Comparison of ENCODE assay signal across 16 mouse cellular contexts in genomic region chr3:145147483-145147882, GRCm38 (mm10). TPM values are rescaled to one million over a fixed set of nuclear protein-coding genes. Genes with fewer than 3 reads are reported as not detected.
A peak's percentile ranks its signal among the peaks of the same experiment; 100 is the strongest.
DNase-seq lines count a peak whose midpoint lies in the region; ATAC-seq and TF ChIP-seq lines count a peak whose summit lies in the region.
"Had no signal": no experiment of that assay in that cellular context is flagged by ENCODE, and none has a peak within 500 bp of the region (broad histone marks: within the 10 kb centered on the region; RNA-seq: fewer than 3 reads in every experiment).

No protein-coding gene starts in this region.

- no peaks in the 10 kb centered on the region for H3K4me1 ChIP-seq in kidney, postnatal 0 days (replicated peaks; ENCODE audit: insufficient read depth, low read length)
- H3K4me1 ChIP-seq in forebrain, embryonic 11.5 days (replicated peaks; ENCODE audit: control insufficient read depth, insufficient read depth, low read length): no peaks in the 10 kb centered on the region
- H3K4me1 ChIP-seq: hindbrain, embryonic 13.5 days; kidney, embryonic 15.5 days had no signal

- no peak overlapping the region for H3K9ac ChIP-seq in kidney, postnatal 0 days (ENCODE audit: low read depth, low read length)
- H3K9ac ChIP-seq in forebrain, embryonic 11.5 days (ENCODE audit: low read length): no peak overlapping the region
- H3K9ac ChIP-seq: hindbrain, embryonic 13.5 days; kidney, embryonic 15.5 days had no signal

- H3K9me3 ChIP-seq in kidney, postnatal 0 days (replicated peaks; ENCODE audit: low read length): no peaks in the 10 kb centered on the region
- no peaks in the 10 kb centered on the region for H3K9me3 ChIP-seq in forebrain, embryonic 11.5 days (ENCODE audit: control insufficient read depth, low read length)
- H3K9me3 ChIP-seq: hindbrain, embryonic 13.5 days; kidney, embryonic 15.5 days had no signal

- H3K4me3 ChIP-seq in kidney, postnatal 0 days (replicated peaks; ENCODE audit: low read depth, low read length): no peak overlapping the region
- H3K4me3 ChIP-seq in forebrain, embryonic 11.5 days (ENCODE audit: low read depth, low read length): no peak overlapping the region
- H3K4me3 ChIP-seq: erythroblast, embryonic 14.5 days; hindbrain, embryonic 13.5 days; kidney, embryonic 15.5 days had no signal

- peak; percentile 64 for TF ChIP-seq CTCF in kidney, postnatal 0 days (IDR thresholded peaks at IDR 0.05; ENCODE audit: low read depth)

- WGBS in kidney, postnatal 0 days: 85% methylated on average over 2 of the region's 2 CpGs
- 85% methylated on average over 2 of the region's 2 CpGs for WGBS in forebrain, embryonic 11.5 days

- peak; percentile 9 to 16 for DNase-seq in cerebellum, postnatal 10 days
- no peak for DNase-seq in cerebellum, postnatal 36 days
- DNase-seq in kidney, postnatal 0 days (ENCODE audit: low spot score): peak; percentile 28
- no peak for DNase-seq in kidney, postnatal 25 days
- DNase-seq in 3T3-L1 (ENCODE audit: low read depth, low spot score): peak; percentile 41
- DNase-seq in brain, adult 2 months (ENCODE audit: low read depth, low spot score): peak; percentile 13
- no peak for DNase-seq in layer of hippocampus, adult 9-11 months
- no peak for DNase-seq in forebrain, embryonic 11.5 days (ENCODE audit: low spot score)
- DNase-seq: adrenal gland, adult 2 months; cerebellum, postnatal 25 days; lung, postnatal 4 days; right cerebral cortex, postnatal 25 days; thymus, postnatal 36 days had no signal

- no peak for ATAC-seq in kidney, postnatal 0 days (replicated peaks; ENCODE audit: low FRiP score, low read depth)
- ATAC-seq in forebrain, embryonic 11.5 days (replicated peaks; ENCODE audit: low FRiP score): no peak

- H3K4me2 ChIP-seq in kidney, postnatal 0 days (ENCODE audit: low read length): no peak overlapping the region
- H3K4me2 ChIP-seq in forebrain, embryonic 11.5 days (ENCODE audit: low read depth, low read length, severe bottlenecking): no peak overlapping the region
- H3K4me2 ChIP-seq: hindbrain, embryonic 13.5 days; kidney, embryonic 15.5 days had no signal

- no peak overlapping the region for H3K27ac ChIP-seq in kidney, postnatal 0 days
- no peak overlapping the region for H3K27ac ChIP-seq in forebrain, embryonic 11.5 days (ENCODE audit: low read depth, low read length)
- H3K27ac ChIP-seq: hindbrain, embryonic 13.5 days; kidney, embryonic 15.5 days had no signal

- H3K27me3 ChIP-seq in kidney, postnatal 0 days (ENCODE audit: insufficient read depth, low read length): no peaks in the 10 kb centered on the region
- H3K27me3 ChIP-seq in forebrain, embryonic 11.5 days (ENCODE audit: control insufficient read depth, insufficient read depth, low read length): no peaks in the 10 kb centered on the region
- H3K27me3 ChIP-seq: hindbrain, embryonic 13.5 days; kidney, embryonic 15.5 days had no signal

- 0 out of 2 replicates have a peak, but pooled peaks cover 4% of the 10 kb centered on the region for H3K36me3 ChIP-seq in kidney, postnatal 0 days (ENCODE audit: insufficient read depth, low read length)
- no peaks in the 10 kb centered on the region for H3K36me3 ChIP-seq in forebrain, embryonic 11.5 days (ENCODE audit: control insufficient read depth, insufficient read depth, low read length)

RNA-seq across cellular contexts. Expression of gene Odf2l, which starts 29.1 kb away (rescaled TPM):
- polyA plus RNA-seq in kidney, postnatal 0 days (2015; fragmentation: Nextera tagmentation; extraction: Ambion mirVana): 15.3 and 15.6 TPM in 2 replicates
- polyA plus RNA-seq in forebrain, embryonic 11.5 days (2014; fragmentation: Nextera tagmentation; extraction: Ambion mirVana): 25.4 and 31.1 TPM in 2 replicates

RNA-seq across cellular contexts. Expression of gene Clca2, which starts 48.2 kb away (rescaled TPM):
- 0.22 and 0.70 TPM in 2 replicates for polyA plus RNA-seq in kidney, postnatal 0 days (2015; fragmentation: Nextera tagmentation; extraction: Ambion mirVana)
- polyA plus RNA-seq in forebrain, embryonic 11.5 days (2014; fragmentation: Nextera tagmentation; extraction: Ambion mirVana): 0.13 and 0.21 TPM in 2 replicates
- polyA plus RNA-seq: erythroblast, embryonic 14.5 days had no signal

Comparison
In these comparisons a context has a peak if more than half of its experiments do, and no peak if none do; other contexts are left out.
1. DNase-seq: peak in cerebellum, postnatal 10 days (2 of 2), kidney, postnatal 0 days (single experiment), 3T3-L1 (single experiment) and brain, adult 2 months (single experiment); none in cerebellum, postnatal 36 days (0 of 2), kidney, postnatal 25 days (0 of 2), layer of hippocampus, adult 9-11 months (single experiment) and forebrain, embryonic 11.5 days (single experiment).